Mouse (Mus musculus) MN1 (cell line): ENCODE measurements around the gene Calr4.

Experiments
- DNase-seq: peaks from one replicate; pipeline ENCODE4 v3.0.0-alpha.2; 2016; ENCODE audit warnings: low spot score

Gene Calr4

DNA sequence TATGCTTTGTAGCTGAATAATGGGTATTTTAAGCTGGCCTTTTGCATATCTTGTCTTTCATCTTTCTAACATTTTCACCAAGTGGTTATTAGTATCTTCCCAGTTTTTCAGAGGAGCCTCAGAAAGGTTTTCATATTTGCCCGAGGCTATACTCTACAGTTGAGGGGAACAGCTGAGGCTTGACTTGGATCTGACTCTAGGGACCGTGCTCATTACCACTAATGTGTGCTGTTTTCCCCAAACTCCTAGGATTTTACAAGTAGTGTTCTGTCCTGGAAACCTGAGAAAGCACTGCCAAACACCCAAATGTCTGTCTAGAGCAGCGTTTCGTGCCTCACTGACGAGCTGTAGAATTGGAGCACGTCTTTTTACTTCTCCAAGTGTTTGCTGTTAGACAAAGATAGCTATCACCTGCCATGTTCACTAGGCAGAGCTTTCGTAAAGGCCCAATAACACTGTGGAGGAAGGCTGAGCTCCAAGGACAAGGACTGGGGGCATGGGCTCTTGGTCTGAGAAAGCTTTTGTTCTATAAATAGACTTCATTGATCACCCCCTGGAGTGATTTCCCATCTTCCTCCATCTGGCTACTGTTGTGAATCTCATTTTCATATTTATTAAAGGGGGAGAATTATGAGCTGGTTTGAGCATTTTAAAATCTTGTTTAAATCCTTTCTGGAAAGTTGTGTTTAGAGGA, 2.0 kb downstream of the Calr4 start:
- DNase-seq: no peak

DNA sequence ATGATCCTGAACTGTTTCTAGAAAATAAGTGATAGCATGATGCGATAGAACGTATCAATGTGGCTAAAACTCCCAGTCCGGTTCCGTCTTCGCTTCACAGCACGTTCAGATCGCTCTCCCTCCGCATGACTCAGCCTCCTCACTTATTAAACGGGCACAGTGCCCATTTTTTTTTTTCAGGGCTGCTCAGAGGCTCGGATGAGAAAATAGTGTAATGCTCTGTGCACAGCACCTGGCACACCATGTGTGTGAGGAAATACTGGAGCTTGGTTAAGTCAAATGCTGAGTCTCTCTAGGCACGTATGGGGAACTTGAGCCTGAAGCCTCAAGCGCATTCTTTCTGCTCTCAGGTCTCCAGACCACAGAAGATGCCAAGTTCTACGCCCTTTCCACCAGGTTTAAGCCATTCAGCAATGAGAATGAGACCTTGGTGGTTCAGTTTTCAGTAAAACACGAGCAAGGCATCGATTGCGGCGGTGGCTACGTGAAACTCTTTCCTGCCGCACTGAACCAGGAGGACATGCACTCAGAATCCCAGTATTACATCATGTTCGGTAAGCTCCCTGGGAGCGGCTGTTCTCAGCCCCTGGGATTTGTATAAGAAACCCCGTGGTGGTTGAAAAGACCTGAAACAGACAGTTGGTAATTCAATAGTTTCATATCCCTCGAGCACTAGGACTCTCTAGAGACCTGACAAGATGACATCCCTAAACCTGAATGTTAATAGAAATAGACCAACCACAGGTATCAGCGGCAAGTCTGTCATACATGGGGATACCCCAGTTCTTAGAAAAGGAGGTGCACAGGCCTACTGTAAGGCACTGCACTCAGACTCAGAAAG, 4.4 kb downstream of the Calr4 start:
- DNase-seq: peak; percentile 69

DNA sequence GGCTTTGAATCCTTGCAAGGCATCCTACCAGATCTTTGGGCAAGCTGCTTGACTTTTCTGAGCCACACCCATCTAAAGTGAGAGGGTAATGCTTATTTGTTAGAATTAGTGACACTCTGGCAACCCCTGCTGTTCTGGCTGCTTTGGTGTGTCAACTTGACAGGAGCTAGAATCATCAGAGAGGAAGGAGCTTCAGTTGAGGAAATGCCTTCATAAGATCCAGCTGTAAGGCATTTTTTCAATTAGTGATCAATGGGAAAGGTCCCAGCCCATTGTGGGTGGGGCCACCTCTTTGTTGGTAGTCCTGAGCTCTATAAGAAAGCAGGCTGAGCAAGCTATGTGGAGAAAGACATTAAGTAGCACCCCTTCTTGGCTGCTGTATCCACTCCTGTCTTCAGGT, 6.9 kb downstream of the Calr4 start:
- peak; percentile 20 for DNase-seq

DNA sequence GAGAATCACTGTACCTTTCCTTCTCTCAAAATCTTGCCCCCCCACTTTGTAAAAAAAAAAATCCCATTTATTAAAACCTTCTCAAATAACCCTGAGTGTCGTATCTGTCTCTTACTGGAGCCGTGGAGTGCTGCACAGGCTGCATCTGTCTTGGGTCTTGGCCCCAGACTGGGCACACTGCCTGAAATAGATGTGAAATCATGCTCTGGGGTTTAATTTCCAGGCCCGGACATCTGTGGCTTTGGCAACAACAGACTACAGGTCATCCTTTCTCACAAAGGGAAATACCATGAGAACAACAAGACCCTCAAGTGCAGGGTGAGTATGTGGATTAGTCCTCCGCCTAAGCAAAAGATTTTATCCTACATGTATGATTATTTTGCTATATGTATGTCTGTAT, 7.6 kb downstream of the Calr4 start:
- DNase-seq: peak; percentile 56

DNA sequence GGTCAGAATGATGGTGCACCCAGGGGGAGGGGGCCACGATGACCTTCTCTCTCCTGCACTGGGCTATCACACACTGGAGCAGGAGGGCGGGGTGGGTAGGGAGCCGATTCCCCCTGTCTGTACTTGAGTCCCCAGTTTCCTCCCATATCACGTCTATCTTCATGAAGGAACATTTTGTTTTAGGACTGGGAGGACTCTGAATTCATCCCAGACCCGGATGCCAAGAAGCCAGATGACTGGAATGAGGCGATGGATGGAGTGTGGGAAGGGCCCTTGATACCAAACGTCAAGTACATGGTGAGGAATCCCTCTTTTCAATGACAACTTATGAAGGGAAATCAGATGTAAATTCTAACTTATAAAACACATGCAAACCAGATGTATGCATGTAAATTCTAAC, 10.2 kb downstream of the Calr4 start:
- no peak for DNase-seq

DNA sequence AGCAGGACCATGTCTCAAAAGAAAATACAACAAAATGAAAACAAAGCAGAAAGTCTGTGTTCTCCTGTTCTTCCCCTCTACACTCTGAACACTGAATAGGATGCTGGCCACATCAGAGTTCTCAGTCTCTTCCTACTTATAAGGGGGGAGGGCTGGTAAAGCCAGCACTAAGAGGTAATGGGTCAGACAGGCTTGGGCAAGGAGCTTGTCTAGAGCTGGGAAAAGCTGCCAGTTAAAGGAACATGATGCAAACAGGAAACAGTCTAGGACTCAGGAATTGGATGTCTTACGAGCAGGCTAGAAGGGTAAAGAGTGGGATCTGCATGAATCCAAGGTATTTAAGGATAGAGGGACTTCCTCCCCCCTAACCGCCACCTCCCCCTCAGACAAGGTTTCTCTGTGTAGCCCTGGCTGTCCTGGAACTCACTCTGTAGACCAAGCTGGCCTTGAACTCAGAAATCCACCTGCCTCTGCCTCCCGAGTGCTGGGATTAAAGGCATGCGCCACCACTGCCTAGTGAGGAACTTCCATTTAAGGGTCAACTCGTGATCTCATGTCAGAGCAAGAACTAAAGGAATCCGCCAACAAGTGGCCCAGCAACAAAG, 10.8 kb downstream of the Calr4 start:
- DNase-seq: no peak

DNA sequence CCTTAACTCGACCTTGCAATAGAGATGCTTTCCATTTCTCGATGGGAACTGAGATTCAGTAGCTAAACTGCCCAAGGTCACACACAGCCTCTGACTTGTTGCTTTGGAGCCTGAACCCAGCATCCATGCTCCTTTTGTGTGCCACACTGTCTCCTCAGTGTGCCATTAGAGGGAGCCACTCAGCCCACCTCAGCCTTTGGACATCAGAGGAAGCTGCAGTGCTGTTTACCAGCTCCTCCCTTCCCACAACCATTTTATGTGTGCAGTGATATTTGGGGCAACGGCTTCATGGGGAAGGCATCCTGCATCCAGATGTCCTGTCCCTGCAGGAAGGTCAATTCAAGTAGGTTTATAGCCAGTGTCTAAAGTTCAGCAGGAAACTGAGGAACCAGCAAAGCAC, 17.3 kb downstream of the Calr4 start:
- DNase-seq: no peak

DNA sequence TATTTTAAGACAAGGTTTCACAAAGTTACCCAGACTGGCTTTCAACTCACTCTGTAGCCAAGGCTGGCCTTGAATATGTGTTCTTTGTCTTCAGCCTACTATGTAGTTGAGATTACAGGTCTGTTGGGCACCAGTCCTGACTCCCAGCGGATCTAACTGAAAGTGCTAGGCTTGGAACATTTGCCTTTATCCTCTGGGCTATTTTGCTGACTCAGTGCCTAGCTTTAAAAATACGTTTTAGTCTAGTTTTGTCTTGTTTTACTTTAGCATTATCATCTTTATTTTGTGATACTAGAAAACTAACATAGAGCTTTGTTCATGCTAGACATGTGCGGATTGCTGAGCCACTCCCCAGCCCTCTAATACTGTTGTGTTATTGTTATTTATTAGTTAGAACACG, 17.9 kb downstream of the Calr4 start:
- no peak for DNase-seq

DNA sequence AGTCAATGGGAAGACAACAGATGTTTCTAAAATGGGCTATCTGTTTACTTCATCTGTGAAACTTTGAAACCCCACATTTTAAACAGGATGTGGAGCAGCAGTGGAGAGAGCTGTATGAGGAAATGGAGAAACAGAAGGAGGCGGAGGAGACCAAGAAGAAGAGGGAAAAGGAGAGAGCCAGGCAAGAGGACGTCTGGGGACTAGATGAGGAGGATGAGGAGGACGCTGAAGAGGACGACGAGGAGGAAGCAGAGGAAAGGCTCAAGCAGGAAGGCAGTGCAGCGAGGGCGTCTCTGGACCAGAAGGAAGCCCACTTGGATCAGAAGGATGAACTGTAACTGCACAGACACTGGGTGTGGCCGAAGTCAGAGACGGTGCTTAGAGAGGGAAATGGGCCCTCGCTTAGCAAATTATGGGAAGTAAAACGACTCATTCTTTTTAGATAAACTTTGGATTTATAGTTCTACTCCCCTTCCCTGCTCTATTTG, 19.4 kb downstream of the Calr4 start:
- no peak for DNase-seq

DNA sequence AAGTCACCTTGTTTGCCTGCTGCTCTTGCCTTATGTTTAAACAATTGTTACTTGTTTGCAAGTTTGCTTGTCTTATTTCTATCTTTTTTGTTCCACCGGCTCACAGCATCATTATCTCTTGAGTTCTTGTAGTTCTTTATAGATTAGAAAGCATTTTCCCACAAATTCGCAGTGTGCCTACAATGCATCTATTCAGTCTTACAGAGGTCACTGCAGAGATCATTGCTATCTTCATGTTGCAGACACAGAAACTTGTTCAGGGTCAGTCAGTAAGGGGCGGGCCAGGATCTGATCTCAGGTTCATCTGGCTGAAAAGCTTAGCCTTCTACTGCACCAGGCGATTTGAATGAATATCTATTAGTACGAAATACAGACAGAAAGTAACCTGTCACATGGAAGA, 20.2 kb downstream of the Calr4 start:
- no peak for DNase-seq

DNA sequence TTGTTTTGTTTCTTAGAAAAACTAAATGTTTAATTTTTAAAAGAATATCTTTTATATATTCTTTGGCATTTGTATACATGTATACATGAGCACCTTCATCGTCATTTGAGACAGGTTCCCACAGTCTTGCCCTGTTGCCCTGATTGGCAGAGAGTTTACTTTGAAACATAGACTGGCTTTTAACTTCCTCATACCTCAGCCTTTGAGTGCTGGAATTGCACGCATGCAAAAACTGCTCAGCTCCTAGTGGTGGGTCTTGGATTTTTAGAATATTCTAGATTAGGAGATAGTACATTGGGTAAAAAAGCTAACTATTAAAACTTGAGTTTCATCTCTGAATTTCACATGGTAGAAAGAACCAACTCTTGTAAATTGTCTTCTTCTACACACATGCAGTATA, 21.0 kb downstream of the Calr4 start:
- no peak for DNase-seq

DNA sequence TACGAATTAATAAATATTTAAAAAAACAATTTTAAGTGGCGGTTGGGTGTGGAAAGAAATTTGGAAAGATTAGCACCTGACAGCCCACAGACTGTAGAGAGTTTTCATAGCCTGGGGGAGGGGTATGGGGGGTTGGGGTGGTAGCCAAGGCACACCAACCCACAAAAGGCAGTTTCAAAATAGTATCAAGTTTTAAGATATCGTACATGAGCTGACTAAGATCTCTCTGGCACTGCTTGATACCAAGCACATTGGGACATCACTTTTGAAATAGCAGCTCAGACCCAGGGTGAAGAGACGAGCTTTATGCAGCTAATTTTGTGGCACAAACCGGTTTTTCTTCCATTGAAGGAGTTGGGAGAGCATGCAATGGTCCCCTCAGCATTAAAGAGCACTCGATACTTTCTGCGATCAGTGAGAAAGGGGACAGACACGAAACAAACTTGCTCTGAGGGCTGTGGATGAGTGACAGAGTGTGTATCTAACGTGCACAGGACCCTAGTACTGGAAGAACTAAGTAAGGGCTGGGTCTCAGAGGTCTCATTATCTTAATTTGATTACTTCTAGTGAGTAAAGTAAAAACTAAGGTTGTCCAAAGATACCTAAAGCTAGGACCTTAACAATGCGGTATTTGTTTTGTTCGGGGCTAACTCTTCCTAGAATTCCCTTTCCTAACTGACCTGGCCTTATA, 21.6 kb downstream of the Calr4 start:
- no peak for DNase-seq

DNA sequence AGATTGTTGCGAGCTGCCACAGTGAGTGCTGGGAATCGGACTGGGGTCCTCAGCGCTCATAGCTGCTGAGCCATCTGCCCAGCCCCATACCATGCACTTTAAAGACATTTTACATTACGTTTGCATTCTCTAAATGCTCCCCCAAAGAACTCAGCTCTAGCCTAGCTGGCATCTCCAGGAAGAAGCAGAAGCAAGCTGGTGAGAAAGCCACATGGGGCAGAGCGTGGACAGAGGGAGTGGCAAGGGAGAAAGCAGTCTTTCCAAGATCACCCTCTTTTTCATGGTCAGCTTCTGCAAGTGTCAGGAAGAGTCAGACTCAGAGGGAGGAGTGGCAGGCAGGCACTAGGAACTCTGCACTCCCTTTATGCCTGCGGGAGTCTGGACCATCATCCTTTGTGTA, 22.5 kb downstream of the Calr4 start:
- no peak for DNase-seq

DNA sequence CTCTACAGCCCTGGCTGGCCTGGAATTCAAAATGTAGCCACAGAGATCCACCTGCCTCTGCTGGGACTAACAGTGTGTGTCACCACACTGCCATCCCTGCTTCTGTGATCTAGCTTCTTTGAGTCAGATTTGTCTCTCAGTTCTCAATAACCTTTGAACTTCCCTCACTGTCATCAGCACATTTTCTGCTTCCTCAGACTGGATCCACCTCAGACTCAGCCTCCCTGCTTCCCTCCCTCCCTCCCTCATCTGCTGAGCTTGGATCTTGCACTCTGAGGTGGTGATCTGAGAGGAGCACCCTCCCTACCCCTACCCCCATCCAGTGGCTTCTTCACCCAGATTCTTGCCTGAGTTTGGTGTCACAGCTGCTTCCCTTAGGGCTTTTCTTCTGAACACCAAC, 23.4 kb downstream of the Calr4 start:
- no peak for DNase-seq

DNA sequence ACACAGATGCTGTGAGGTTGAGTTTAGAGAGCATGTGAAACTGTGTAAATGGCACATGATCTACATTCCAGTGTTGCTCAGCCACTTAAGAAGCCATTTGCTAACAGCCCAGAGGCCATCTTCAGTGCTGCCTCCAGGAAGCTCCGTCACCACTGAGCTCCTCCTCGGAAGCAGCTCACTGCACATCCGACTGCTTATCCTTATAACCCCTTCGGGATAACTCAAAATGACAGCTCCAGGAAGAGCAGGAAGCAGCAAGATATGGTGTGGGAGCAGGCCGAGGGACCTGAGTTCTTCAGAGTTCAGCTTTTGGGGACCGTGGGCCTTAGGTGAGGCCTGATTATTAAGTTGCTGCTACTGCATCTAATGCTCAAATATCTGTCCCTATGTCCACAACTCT, 27.8 kb downstream of the Calr4 start:
- peak; percentile 68 for DNase-seq

DNA sequence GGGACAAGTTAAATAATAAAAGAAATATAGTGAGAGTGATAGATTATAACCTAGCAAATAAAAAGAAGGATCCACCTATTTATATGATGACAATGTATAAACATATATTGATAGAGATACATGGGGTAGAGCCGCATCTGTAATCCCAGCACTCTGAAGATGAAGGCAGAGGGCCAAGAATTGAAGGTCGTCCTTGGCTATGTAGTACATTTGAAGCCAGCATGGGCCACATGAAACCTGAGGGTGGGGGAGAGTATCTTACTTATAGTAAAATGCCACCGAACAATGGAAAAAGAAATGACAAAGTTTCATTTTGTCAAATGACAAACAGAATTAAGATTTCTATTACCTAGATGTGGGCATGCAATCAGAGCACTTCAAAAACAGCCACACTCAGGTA, 31.8 kb downstream of the Calr4 start:
- DNase-seq: no peak

DNA sequence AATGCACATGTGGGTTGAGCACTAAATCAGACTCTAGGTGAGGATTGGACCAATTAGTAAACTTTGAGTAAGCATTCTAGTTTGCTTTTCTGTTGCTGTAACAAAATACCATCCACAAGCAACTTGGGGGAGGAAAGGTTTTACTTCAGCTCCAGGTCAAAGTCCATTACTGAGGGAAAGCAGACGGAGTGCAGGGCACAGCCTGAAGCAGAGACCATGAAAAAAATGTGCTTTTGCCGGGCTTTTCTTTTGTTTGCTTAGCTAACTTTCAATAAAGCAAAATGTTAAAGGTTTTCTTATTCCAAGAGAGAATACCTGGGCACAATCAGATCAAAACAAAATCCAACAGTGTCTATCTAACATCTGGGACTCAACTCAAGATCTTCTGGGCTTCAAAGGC, 32.5 kb downstream of the Calr4 start:
- DNase-seq: no peak

DNA sequence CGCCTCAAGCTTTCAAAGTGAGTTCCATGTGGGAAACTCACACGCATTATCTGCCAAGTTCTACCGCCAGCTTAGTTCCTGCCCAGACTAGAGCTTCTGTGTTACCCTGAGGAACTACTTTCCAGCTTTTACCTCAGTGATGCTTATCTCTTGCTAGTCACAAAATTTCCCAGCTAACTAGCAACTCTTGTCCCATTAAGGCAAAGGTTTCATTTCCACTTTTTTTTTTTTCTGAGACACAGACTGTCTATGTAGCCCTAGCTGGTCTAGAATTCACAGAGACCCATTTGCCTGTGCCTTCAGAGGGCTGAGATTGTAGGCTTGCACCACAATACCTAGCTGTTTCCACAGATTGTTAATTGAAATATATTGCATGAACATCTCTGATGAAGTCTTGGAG, 33.2 kb downstream of the Calr4 start:
- DNase-seq: no peak

DNA sequence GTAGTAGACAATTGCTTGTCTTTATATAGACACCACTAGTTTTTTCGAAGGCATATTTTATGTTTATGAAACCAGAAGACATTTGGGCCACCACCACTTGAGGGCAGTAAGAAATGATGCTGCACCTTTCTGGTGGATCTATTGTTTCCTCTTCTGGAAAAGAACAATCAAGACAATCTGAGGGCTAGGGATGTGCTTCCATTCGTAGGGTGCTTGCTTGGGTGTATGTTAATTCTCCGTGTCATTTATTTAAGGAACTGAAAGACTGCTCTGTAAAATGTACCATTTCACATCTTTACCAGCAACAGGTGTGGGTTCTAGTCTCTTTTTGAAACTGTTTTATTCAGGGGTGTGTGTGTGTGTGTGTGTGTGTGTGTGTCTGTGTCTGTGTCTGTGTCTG, 34.6 kb downstream of the Calr4 start:
- DNase-seq: no peak

DNA sequence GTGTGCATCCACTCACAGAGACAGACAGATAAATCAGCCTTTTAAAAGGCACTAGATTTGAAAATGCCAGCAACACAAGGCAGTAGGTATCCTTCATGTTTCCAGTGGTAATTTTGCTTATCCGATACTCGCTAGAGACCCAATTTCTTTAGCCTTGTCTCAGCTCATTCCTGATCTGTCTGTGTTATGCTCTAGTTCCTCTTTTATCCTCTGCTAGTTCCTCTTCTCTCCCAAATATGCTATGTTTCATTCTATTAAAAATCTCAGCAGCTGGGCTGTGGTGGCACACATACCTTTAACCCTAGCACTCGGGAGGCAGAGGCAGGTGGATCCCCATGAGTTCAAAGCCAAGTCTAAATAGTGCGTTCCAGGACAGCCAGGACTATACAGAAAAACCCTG, 37.5 kb downstream of the Calr4 start:
- DNase-seq: no peak

DNA sequence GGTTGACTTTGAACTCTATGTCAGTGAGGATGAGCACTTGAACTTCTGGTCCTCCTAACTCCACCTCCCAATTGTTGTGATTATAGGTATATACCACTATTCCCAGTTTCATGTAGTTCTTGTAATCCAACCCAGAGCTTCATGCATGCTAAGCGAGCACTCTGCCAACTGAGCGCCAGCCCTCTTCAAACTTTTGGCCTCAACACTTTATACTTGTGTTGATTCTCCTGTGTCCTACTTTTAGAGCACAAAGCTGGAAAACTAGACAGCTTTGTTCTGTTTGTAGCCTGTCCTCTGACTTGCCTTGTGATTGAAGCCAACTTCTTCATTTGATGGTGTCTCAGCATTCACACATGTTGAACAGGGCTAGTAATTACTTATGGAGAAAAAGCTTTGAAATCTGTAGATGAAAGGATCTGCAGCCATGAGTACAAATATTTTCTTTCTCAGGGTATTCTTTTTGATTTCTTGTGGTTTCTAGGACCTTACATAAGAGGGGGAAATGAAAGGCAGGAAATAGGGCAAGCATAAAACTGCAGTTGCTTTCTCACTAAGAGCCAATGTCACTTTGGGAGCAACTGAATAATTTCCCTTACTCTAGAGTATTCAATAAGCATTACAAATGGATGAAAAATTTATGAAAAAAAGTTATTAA, 39.4 kb downstream of the Calr4 start:
- no peak for DNase-seq
